Mouse (Mus musculus) ovary, adult 10 weeks (tissue): ENCODE measurements around the gene Ttc39b. TPM values are rescaled to one million over a fixed set of nuclear protein-coding genes. Genes with fewer than 3 reads are reported as not detected.

Experiments used
- polyA plus RNA-seq: library from polyadenylated mRNA; stranded (reverse); fragments of 350-450 nt; fragmentation: Illumina TruSeq; extraction: RNeasy Lipid Tissue Mini Kit (QIAGEN cat#74804); gene quantifications from one replicate; pipeline ENCODE4 v1.2.3, GENCODE M21; 2014

Gene Ttc39b
- 26.0 TPM for polyA plus RNA-seq

DNA sequence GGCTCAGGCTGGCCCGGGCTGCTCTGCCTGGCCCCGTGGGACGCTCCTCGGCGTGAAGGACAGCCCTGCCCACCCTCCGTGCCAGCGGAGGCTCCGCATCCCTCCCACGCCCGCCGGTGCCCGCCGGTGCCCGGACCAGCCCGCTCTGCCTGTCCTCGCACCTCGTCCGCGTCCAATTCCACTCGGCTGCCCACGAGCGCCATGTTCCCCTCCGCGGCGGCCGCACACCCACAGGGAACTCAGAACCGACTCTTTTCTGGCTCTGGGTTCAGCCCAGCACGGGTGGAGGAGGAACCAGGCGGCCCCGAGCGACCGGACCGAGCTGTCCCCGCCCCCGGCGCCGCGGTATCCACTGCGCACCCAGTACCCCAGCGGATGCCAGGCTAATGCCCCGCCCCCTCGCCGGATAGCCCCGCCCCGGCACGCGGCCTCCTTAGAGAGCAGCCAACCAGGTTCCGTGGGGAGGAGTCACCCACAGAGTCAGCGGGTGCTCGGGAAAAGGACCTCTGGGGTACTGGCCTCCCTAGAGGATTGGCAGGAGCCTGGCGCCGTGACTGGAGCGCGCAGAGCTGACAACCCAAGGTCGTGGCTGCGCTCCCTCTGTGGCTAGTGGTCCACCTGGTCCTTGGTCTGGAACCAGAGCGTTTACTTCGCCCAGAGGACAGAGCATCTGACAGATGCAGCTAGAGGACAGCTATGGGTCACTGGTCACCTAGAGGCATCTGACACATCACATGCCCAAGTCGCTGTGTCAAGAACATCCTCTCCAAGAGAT, at the start of gene Ttc39b:
Gene Ttc39b (minus strand): TSS at position 346 of the 775 bp plus-strand sequence.

Other genes with a start within 250 kb of the Ttc39b start
- gene Snapc3, start 93.5 kb upstream of the Ttc39b start, polyA plus RNA-seq: 37.8 TPM
- 513 TPM for gene Psip1, start 162.2 kb upstream of the Ttc39b start, polyA plus RNA-seq
- 7.3 TPM for gene Ccdc171, start 201.3 kb upstream of the Ttc39b start, polyA plus RNA-seq